Mouse (Mus musculus): ENCODE measurements around the gene Xylt2. TPM values are rescaled to one million over a fixed set of nuclear protein-coding genes. Genes with fewer than 3 reads are reported as not detected.
A peak's percentile ranks its signal among the peaks of the same experiment; 100 is the strongest.

Xylt2 gene
- 13.2 and 14.8 TPM in 2 replicates for polyA plus RNA-seq (2014; fragmentation: Nextera tagmentation; extraction: Ambion mirVana)

GRCm38 (mm10) chr11:94676754-94677606 is at the start of gene Xylt2:
Gene Xylt2, minus strand, starts transcription at chr11:94677515.
- H3K27ac ChIP-seq: peak within 1 kb of the TSS; percentile 95
- DNase-seq (ENCODE audit: low spot score) (peak; percentile 95), ATAC-seq (ENCODE audit: low FRiP score) (peak; percentile 95)
- H3K4me3 ChIP-seq (replicated peaks; ENCODE audit: low read length): peak within 1 kb of the TSS; percentile 88
- peak within 1 kb of the TSS; percentile 69 for H3K4me2 ChIP-seq (replicated peaks)
- under 1% methylated on average over 82 of the region's 82 CpGs for whole genome bisulfite sequencing
- peak within 1 kb of the TSS; percentile 97 for H3K9ac ChIP-seq
- H3K27me3 ChIP-seq (ENCODE audit: control insufficient read depth, insufficient read depth, low read length): no peaks in the 10 kb centered on the region
- H3K4me1 ChIP-seq (replicated peaks; ENCODE audit: control insufficient read depth, insufficient read depth, low read length): peaks cover 25% of the 10 kb centered on the region
- no peaks in the 10 kb centered on the region for H3K9me3 ChIP-seq (ENCODE audit: control insufficient read depth, low read length)
- H3K36me3 ChIP-seq (replicated peaks; ENCODE audit: control insufficient read depth, insufficient read depth): no peaks in the 10 kb centered on the region

- ATAC-seq (ENCODE audit: low FRiP score) (no peak), DNase-seq (ENCODE audit: low spot score) (no peak)
- Histone ChIP-seq H3K9ac (no peak overlapping the region), H3K27ac (no peak overlapping the region), H3K4me2 (replicated peaks) (no peak overlapping the region), H3K9me3 (ENCODE audit: control insufficient read depth, low read length) (no peaks in the 10 kb centered on the region), H3K27me3 (ENCODE audit: control insufficient read depth, insufficient read depth, low read length) (no peaks in the 10 kb centered on the region), H3K4me1 (replicated peaks; ENCODE audit: control insufficient read depth, insufficient read depth, low read length) (0 out of 2 replicates have a peak, but pooled peaks cover 5% of the 10 kb centered on the region), H3K36me3 (replicated peaks; ENCODE audit: control insufficient read depth, insufficient read depth) (no peaks in the 10 kb centered on the region), H3K4me3 (replicated peaks; ENCODE audit: low read length) (no peak overlapping the region)
- 83% methylated on average over 2 of the region's 2 CpGs for WGBS
These were observed 41.9 kb upstream of the Xylt2 start for GRCm38 (mm10) chr11:94719216-94719615.

GRCm38 (mm10) chr11:94718113-94718909 is 41.0 kb upstream of the Xylt2 start:
- Histone ChIP-seq H3K9ac (no peak overlapping the region), H3K27me3 (ENCODE audit: control insufficient read depth, insufficient read depth, low read length) (no peaks in the 10 kb centered on the region), H3K4me1 (replicated peaks; ENCODE audit: control insufficient read depth, insufficient read depth, low read length) (0 out of 2 replicates have a peak, but pooled peaks cover 5% of the 10 kb centered on the region), H3K27ac (no peak overlapping the region), H3K4me3 (replicated peaks; ENCODE audit: low read length) (no peak overlapping the region), H3K36me3 (replicated peaks; ENCODE audit: control insufficient read depth, insufficient read depth) (no peaks in the 10 kb centered on the region), H3K4me2 (replicated peaks) (no peak overlapping the region), H3K9me3 (ENCODE audit: control insufficient read depth, low read length) (no peaks in the 10 kb centered on the region)
- ATAC-seq (ENCODE audit: low FRiP score): no peak
- 86% methylated on average over 7 of the region's 7 CpGs for WGBS
- no peak for DNase-seq (ENCODE audit: low spot score)

GRCm38 (mm10) chr11:94717239-94717638 is 39.9 kb upstream of the Xylt2 start:
- DNase-seq (ENCODE audit: low spot score) (no peak), ATAC-seq (ENCODE audit: low FRiP score) (no peak)
- Histone ChIP-seq H3K36me3 (replicated peaks; ENCODE audit: control insufficient read depth, insufficient read depth) (no peaks in the 10 kb centered on the region), H3K9ac (no peak overlapping the region), H3K27ac (no peak overlapping the region), H3K9me3 (ENCODE audit: control insufficient read depth, low read length) (no peaks in the 10 kb centered on the region), H3K27me3 (ENCODE audit: control insufficient read depth, insufficient read depth, low read length) (no peaks in the 10 kb centered on the region), H3K4me1 (replicated peaks; ENCODE audit: control insufficient read depth, insufficient read depth, low read length) (0 out of 2 replicates have a peak, but pooled peaks cover 5% of the 10 kb centered on the region), H3K4me3 (replicated peaks; ENCODE audit: low read length) (no peak overlapping the region), H3K4me2 (replicated peaks) (no peak overlapping the region)
- WGBS: 44% methylated on average over 11 of the region's 11 CpGs

GRCm38 (mm10) chr11:94716754-94717153 is 39.4 kb upstream of the Xylt2 start:
- Histone ChIP-seq H3K36me3 (replicated peaks; ENCODE audit: control insufficient read depth, insufficient read depth) (no peaks in the 10 kb centered on the region), H3K27ac (no peak overlapping the region), H3K9me3 (ENCODE audit: control insufficient read depth, low read length) (no peaks in the 10 kb centered on the region), H3K27me3 (ENCODE audit: control insufficient read depth, insufficient read depth, low read length) (no peaks in the 10 kb centered on the region), H3K9ac (no peak overlapping the region), H3K4me1 (replicated peaks; ENCODE audit: control insufficient read depth, insufficient read depth, low read length) (0 out of 2 replicates have a peak, but pooled peaks cover 5% of the 10 kb centered on the region), H3K4me2 (replicated peaks) (no peak overlapping the region), H3K4me3 (replicated peaks; ENCODE audit: low read length) (no peak overlapping the region)
- DNase-seq (ENCODE audit: low spot score) (no peak), ATAC-seq (ENCODE audit: low FRiP score) (no peak)
- 10% methylated on average over 9 of the region's 9 CpGs for WGBS

GRCm38 (mm10) chr11:94715622-94716021 is 38.3 kb upstream of the Xylt2 start:
- no peak overlapping the region for H3K4me2 ChIP-seq (replicated peaks)
- no peak for DNase-seq (ENCODE audit: low spot score)
- no peak for ATAC-seq (ENCODE audit: low FRiP score)
- no peaks in the 10 kb centered on the region for H3K27me3 ChIP-seq (ENCODE audit: control insufficient read depth, insufficient read depth, low read length)
- H3K9ac ChIP-seq: no peak overlapping the region
- H3K9me3 ChIP-seq (ENCODE audit: control insufficient read depth, low read length): no peaks in the 10 kb centered on the region
- no peak overlapping the region for H3K4me3 ChIP-seq (replicated peaks; ENCODE audit: low read length)
- WGBS: 71% methylated on average over 5 of the region's 5 CpGs
- H3K4me1 ChIP-seq (replicated peaks; ENCODE audit: control insufficient read depth, insufficient read depth, low read length): 0 out of 2 replicates have a peak, but pooled peaks cover 5% of the 10 kb centered on the region
- no peaks in the 10 kb centered on the region for H3K36me3 ChIP-seq (replicated peaks; ENCODE audit: control insufficient read depth, insufficient read depth)
- H3K27ac ChIP-seq: no peak overlapping the region

GRCm38 (mm10) chr11:94713246-94713860 is 36.0 kb upstream of the Xylt2 start:
- DNase-seq (ENCODE audit: low spot score): no peak
- H3K4me1 ChIP-seq (replicated peaks; ENCODE audit: control insufficient read depth, insufficient read depth, low read length): 0 out of 2 replicates have a peak, but pooled peaks cover 5% of the 10 kb centered on the region
- no peak for ATAC-seq (ENCODE audit: low FRiP score)
- H3K4me3 ChIP-seq (replicated peaks; ENCODE audit: low read length): no peak overlapping the region
- WGBS: 55% methylated on average over 11 of the region's 11 CpGs
- no peaks in the 10 kb centered on the region for H3K9me3 ChIP-seq (ENCODE audit: control insufficient read depth, low read length)
- H3K4me2 ChIP-seq (replicated peaks): no peak overlapping the region
- H3K27me3 ChIP-seq (ENCODE audit: control insufficient read depth, insufficient read depth, low read length): no peaks in the 10 kb centered on the region
- no peaks in the 10 kb centered on the region for H3K36me3 ChIP-seq (replicated peaks; ENCODE audit: control insufficient read depth, insufficient read depth)
- no peak overlapping the region for H3K9ac ChIP-seq
- H3K27ac ChIP-seq: no peak overlapping the region

GRCm38 (mm10) chr11:94704472-94704871 is 27.2 kb upstream of the Xylt2 start, which contains the start of gene Gm11541:
Gene Gm11541, minus strand, starts transcription at chr11:94704499.
- Histone ChIP-seq H3K4me1 (replicated peaks; ENCODE audit: control insufficient read depth, insufficient read depth, low read length) (no peaks in the 10 kb centered on the region), H3K9me3 (ENCODE audit: control insufficient read depth, low read length) (no peaks in the 10 kb centered on the region), H3K4me2 (replicated peaks) (no peak within 1 kb of the TSS), H3K27me3 (ENCODE audit: control insufficient read depth, insufficient read depth, low read length) (no peaks in the 10 kb centered on the region), H3K27ac (no peak within 1 kb of the TSS), H3K9ac (no peak within 1 kb of the TSS), H3K4me3 (replicated peaks; ENCODE audit: low read length) (no peak within 1 kb of the TSS), H3K36me3 (replicated peaks; ENCODE audit: control insufficient read depth, insufficient read depth) (no peaks in the 10 kb centered on the region)
- DNase-seq (ENCODE audit: low spot score) (peak; percentile 51), ATAC-seq (ENCODE audit: low FRiP score) (no peak)
- 55% methylated on average over 5 of the region's 5 CpGs for WGBS

GRCm38 (mm10) chr11:94704020-94704419 is 26.7 kb upstream of the Xylt2 start:
- H3K4me2 ChIP-seq (replicated peaks): no peak overlapping the region
- 36% methylated on average over 7 of the region's 7 CpGs for WGBS

More at GRCm38 (mm10) chr11:94704020-94704419, 26.7 kb upstream of the Xylt2 start:
- H3K36me3 ChIP-seq (replicated peaks; ENCODE audit: control insufficient read depth, insufficient read depth): no peaks in the 10 kb centered on the region
- H3K9me3 ChIP-seq (ENCODE audit: control insufficient read depth, low read length): no peaks in the 10 kb centered on the region
- H3K9ac ChIP-seq: no peak overlapping the region
- H3K27me3 ChIP-seq (ENCODE audit: control insufficient read depth, insufficient read depth, low read length): no peaks in the 10 kb centered on the region
- no peak overlapping the region for H3K4me3 ChIP-seq (replicated peaks; ENCODE audit: low read length)
- DNase-seq (ENCODE audit: low spot score) (no peak), ATAC-seq (ENCODE audit: low FRiP score) (no peak)
- no peaks in the 10 kb centered on the region for H3K4me1 ChIP-seq (replicated peaks; ENCODE audit: control insufficient read depth, insufficient read depth, low read length)
- no peak overlapping the region for H3K27ac ChIP-seq

All from hindbrain, embryonic 14.5 days (tissue).